13 mouse cellular contexts compared by ENCODE assay signal in the genomic region with DNA sequence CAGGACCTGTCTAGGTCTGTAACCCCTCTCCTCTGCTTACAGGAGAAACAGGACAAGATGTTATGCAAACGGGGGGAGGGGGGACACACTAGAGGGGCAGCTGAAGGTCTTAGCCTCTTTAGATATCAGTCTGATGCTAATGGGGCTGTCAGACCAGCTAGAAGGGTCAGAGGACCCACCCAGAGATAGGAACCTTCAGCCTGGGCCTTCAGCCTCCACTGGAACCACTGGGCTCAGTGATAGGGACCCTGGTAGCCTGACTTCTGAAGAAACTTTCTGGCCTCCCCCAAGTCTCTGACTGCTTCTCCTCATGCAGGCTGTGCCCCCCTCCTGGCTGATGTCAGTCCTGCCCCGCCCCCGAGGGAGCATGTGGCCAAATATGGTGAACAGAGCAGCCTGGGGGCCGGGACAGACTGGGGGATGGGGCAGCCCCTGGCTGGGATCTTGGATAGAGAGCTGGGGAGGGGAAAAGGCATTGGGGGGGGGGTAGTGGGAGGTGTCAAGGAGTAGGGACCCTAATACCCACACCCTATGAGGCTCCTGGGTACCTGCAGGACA. TPM values are rescaled to one million over a fixed set of nuclear protein-coding genes. Genes with fewer than 3 reads are reported as not detected.
DNase-seq lines count a peak whose midpoint lies in the region; ATAC-seq and TF ChIP-seq lines count a peak whose summit lies in the region.
"Had no signal": no experiment of that assay in that cellular context is flagged by ENCODE, and none has a peak within 500 bp of the region (broad histone marks: within the 10 kb centered on the region; RNA-seq: fewer than 3 reads in every experiment).

No protein-coding gene starts in this region.

- H3K36me3 ChIP-seq in hindbrain, embryonic 12.5 days: 0 out of 2 replicates have a peak, but pooled peaks cover 5% of the 10 kb centered on the region
- H3K36me3 ChIP-seq in hindbrain, embryonic 16.5 days (ENCODE audit: control insufficient read depth, insufficient read depth, low read length): no peaks in the 10 kb centered on the region
- no peaks in the 10 kb centered on the region for H3K36me3 ChIP-seq in lung, postnatal 0 days (ENCODE audit: insufficient read depth, low read length)

- peak overlapping the region; percentile 27; the same call in 1 of the 2 replicates for H3K9ac ChIP-seq in hindbrain, embryonic 12.5 days
- H3K9ac ChIP-seq in hindbrain, embryonic 16.5 days (ENCODE audit: low read depth, low read length): no peak overlapping the region
- 0 out of 2 replicates have a peak overlapping the region, but pooled peaks have one; percentile 12 for H3K9ac ChIP-seq in lung, postnatal 0 days (replicated peaks; ENCODE audit: low read depth)

- H3K4me3 ChIP-seq in hindbrain, embryonic 12.5 days: no peak overlapping the region
- H3K4me3 ChIP-seq in hindbrain, embryonic 16.5 days (ENCODE audit: low read length): no peak overlapping the region
- H3K4me3 ChIP-seq in lung, postnatal 0 days (ENCODE audit: low read depth, low read length): no peak overlapping the region

- 40% methylated on average over 4 of the region's 4 CpGs for WGBS in hindbrain, embryonic 12.5 days
- 43% methylated on average over 4 of the region's 4 CpGs for WGBS in hindbrain, embryonic 16.5 days
- WGBS in lung, postnatal 0 days: 7% methylated on average over 3 of the region's 4 CpGs

- no peak overlapping the region for H3K4me2 ChIP-seq in hindbrain, embryonic 12.5 days (replicated peaks)
- H3K4me2 ChIP-seq in hindbrain, embryonic 16.5 days (ENCODE audit: low read length): no peak overlapping the region
- no peak overlapping the region for H3K4me2 ChIP-seq in lung, postnatal 0 days (replicated peaks; ENCODE audit: low read depth, low read length)

- H3K4me1 ChIP-seq in hindbrain, embryonic 12.5 days: peaks cover 48% of the 10 kb centered on the region
- peaks cover 18% of the 10 kb centered on the region for H3K4me1 ChIP-seq in hindbrain, embryonic 16.5 days (ENCODE audit: control insufficient read depth, insufficient read depth, low read depth, low read length)
- peaks cover 35% of the 10 kb centered on the region; the same call in 1 of the 2 replicates for H3K4me1 ChIP-seq in lung, postnatal 0 days (ENCODE audit: insufficient read depth, low read depth, low read length)

- TF ChIP-seq CTCF in lung, postnatal 0 days (IDR thresholded peaks at IDR 0.05): no peak

- intact Hi-C loops in heart, postnatal 14 days (cut with DNase I): no loop called here
- intact Hi-C loops in left cerebral cortex, postnatal 4 days (cut with DNase I): no loop called here

- H3K27me3 ChIP-seq in hindbrain, embryonic 12.5 days: peaks cover 19% of the 10 kb centered on the region
- peaks cover 3% of the 10 kb centered on the region; the same call in 1 of the 2 replicates for H3K27me3 ChIP-seq in hindbrain, embryonic 16.5 days (replicated peaks; ENCODE audit: control insufficient read depth, insufficient read depth, low read length)
- H3K27me3 ChIP-seq in lung, postnatal 0 days (replicated peaks; ENCODE audit: insufficient read depth, low read length): no peaks in the 10 kb centered on the region

- no peak for ATAC-seq in hindbrain, embryonic 12.5 days (ENCODE audit: low FRiP score)
- ATAC-seq in hindbrain, embryonic 16.5 days: no peak
- no peak for ATAC-seq in lung, postnatal 0 days

- peak; percentile 42 for DNase-seq in ZHBTc4 (ENCODE audit: low read depth, low spot score)
- DNase-seq in heart, postnatal 14 days: peak; percentile 40 to 58
- no peak for DNase-seq in lung, postnatal 0 days (ENCODE audit: low spot score)
- DNase-seq in left cerebral cortex, postnatal 4 days: no peak
- DNase-seq in left cerebral cortex, adult 8-10 months (ENCODE audit: low spot score in 2 of 2): no peak
- DNase-seq in left cerebral cortex, adult 18-20 months (ENCODE audit: low spot score in 2 of 2): no peak
- DNase-seq: adrenal gland, postnatal 36 days; embryo, embryonic 11 days had no signal

- H3K27ac ChIP-seq in hindbrain, embryonic 12.5 days: no peak overlapping the region
- H3K27ac ChIP-seq in hindbrain, embryonic 16.5 days (ENCODE audit: low read depth, low read length): no peak overlapping the region
- H3K27ac ChIP-seq in lung, postnatal 0 days (ENCODE audit: low read length): peak overlapping the region; percentile 83

- H3K9me3 ChIP-seq in hindbrain, embryonic 12.5 days (replicated peaks): no peaks in the 10 kb centered on the region
- no peaks in the 10 kb centered on the region for H3K9me3 ChIP-seq in hindbrain, embryonic 16.5 days (ENCODE audit: control insufficient read depth, low read length)
- H3K9me3 ChIP-seq in lung, postnatal 0 days (ENCODE audit: low read length): no peaks in the 10 kb centered on the region

- TF ChIP-seq EP300 in lung, postnatal 0 days (IDR thresholded peaks at IDR 0.05): no peak

RNA-seq across cellular contexts. Expression of gene Tead3, which starts 6.5 kb away (rescaled TPM):
- 7.0 and 7.7 TPM in 2 replicates for polyA plus RNA-seq in hindbrain, embryonic 12.5 days (2016; fragmentation: Nextera tagmentation; extraction: Ambion mirVana)
- polyA plus RNA-seq in hindbrain, embryonic 16.5 days (2015; fragmentation: Nextera tagmentation; extraction: Ambion mirVana): 1.4 and 2.0 TPM in 2 replicates
- total RNA-seq in heart, postnatal 14 days (2021): 10 to 100 TPM; 12.3 to 19.2 TPM
- 9.7 and 11.4 TPM in 2 replicates for polyA plus RNA-seq in lung, postnatal 0 days (2015; fragmentation: Nextera tagmentation; extraction: Ambion mirVana)
- 1 to 10 TPM; 5.8 to 6.3 TPM for total RNA-seq in left cerebral cortex, postnatal 4 days (2021)
- 1 to 10 TPM; 2.3 to 4.0 (median 3.0) TPM for total RNA-seq in left cerebral cortex, adult 8-10 months (2022)
- 1 to 10 TPM; 2.3 to 2.5 TPM for total RNA-seq in left cerebral cortex, adult 18-20 months (2021)

RNA-seq across cellular contexts. Expression of gene Rpl10a, which starts 15.9 kb away (rescaled TPM):
- polyA plus RNA-seq in hindbrain, embryonic 12.5 days (2016; fragmentation: Nextera tagmentation; extraction: Ambion mirVana): 287 and 354 TPM in 2 replicates
- 287 and 323 TPM in 2 replicates for polyA plus RNA-seq in hindbrain, embryonic 16.5 days (2015; fragmentation: Nextera tagmentation; extraction: Ambion mirVana)
- total RNA-seq in heart, postnatal 14 days (2021): 100 to 1,000 TPM; 411 to 471 TPM
- polyA plus RNA-seq in lung, postnatal 0 days (2015; fragmentation: Nextera tagmentation; extraction: Ambion mirVana): 446 and 458 TPM in 2 replicates
- 100 to 1,000 TPM; 646 to 664 TPM for total RNA-seq in left cerebral cortex, postnatal 4 days (2021)
- total RNA-seq in left cerebral cortex, adult 8-10 months (2022): 100 to 1,000 TPM; 323 to 368 (median 355) TPM
- 100 to 1,000 TPM; 322 to 334 TPM for total RNA-seq in left cerebral cortex, adult 18-20 months (2021)

RNA-seq across cellular contexts. Expression of gene Tulp1, which starts 20.9 kb away (rescaled TPM):
- polyA plus RNA-seq in hindbrain, embryonic 12.5 days (2016; fragmentation: Nextera tagmentation; extraction: Ambion mirVana): 5.0 and 6.8 TPM in 2 replicates
- polyA plus RNA-seq in hindbrain, embryonic 16.5 days (2015; fragmentation: Nextera tagmentation; extraction: Ambion mirVana): 1.5 and 1.6 TPM in 2 replicates
- under 1 TPM; 0.41 TPM for total RNA-seq in heart, postnatal 14 days (2021)
- 18.1 and 22.7 TPM in 2 replicates for polyA plus RNA-seq in lung, postnatal 0 days (2015; fragmentation: Nextera tagmentation; extraction: Ambion mirVana)
- under 1 TPM; 0.58 to 0.92 TPM for total RNA-seq in left cerebral cortex, postnatal 4 days (2021)
- total RNA-seq in left cerebral cortex, adult 8-10 months (2022): under 1 TPM in 1 of 4 experiments, not detected in 3; 0.27 TPM
- total RNA-seq in left cerebral cortex, adult 18-20 months (2021): not detected
- total RNA-seq: CH12.LX; heart, adult 18-20 months; liver, adult 2 months had no signal
- polyA plus RNA-seq: liver, adult 2 months had no signal

RNA-seq across cellular contexts. Expression of gene Fance, which starts 30.8 kb away (rescaled TPM):
- 24.7 and 28.3 TPM in 2 replicates for polyA plus RNA-seq in hindbrain, embryonic 12.5 days (2016; fragmentation: Nextera tagmentation; extraction: Ambion mirVana)
- 25.0 and 25.7 TPM in 2 replicates for polyA plus RNA-seq in hindbrain, embryonic 16.5 days (2015; fragmentation: Nextera tagmentation; extraction: Ambion mirVana)
- total RNA-seq in heart, postnatal 14 days (2021): 10 to 100 TPM; 12.8 to 14.2 TPM
- polyA plus RNA-seq in lung, postnatal 0 days (2015; fragmentation: Nextera tagmentation; extraction: Ambion mirVana): 21.8 and 24.3 TPM in 2 replicates
- 10 to 100 TPM; 28.9 to 29.0 TPM for total RNA-seq in left cerebral cortex, postnatal 4 days (2021)
- total RNA-seq in left cerebral cortex, adult 8-10 months (2022): 10 to 100 TPM; 29.4 to 31.2 (median 30.5) TPM
- total RNA-seq in left cerebral cortex, adult 18-20 months (2021): 10 to 100 TPM; 25.4 to 25.5 TPM

Comparison
In these comparisons a context has a peak if more than half of its experiments do, and no peak if none do; other contexts are left out.
1. DNase-seq: peak in ZHBTc4 (single experiment) and heart, postnatal 14 days (2 of 2); none in lung, postnatal 0 days (single experiment), left cerebral cortex, postnatal 4 days (single experiment), left cerebral cortex, adult 8-10 months (0 of 2) and left cerebral cortex, adult 18-20 months (0 of 2).